Mouse (Mus musculus): ENCODE measurements around the gene B4galt5.

DNA sequence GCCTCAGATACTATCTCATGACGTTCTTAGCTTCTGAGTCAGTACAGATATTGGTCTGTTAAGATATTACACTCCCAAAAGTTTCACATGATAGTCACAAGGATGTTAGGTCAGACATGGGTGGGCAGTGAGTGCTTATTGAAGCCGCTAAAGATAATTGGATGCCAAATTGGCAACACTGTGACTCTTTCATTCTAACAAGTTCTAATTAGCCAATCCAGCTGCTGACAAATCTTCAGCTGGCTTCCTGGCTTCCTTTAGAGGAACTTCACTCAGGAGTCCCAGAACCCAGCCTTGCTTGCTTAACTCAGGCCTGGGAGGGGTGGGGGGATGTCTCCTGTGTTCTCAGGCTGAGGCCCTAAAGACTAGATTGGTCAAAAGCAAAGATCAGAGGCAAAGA lies 9.5 kb upstream of the B4galt5 start:
- no peak for TF ChIP-seq SRF (IDR thresholded peaks at IDR 0.05; ENCODE audit: control insufficient read depth, insufficient read length, low read depth)
- no peak for TF ChIP-seq POLR2A (IDR thresholded peaks at IDR 0.05; ENCODE audit: insufficient read length, low read depth)
- no peak for TF ChIP-seq POLR2AphosphoS2 (IDR thresholded peaks at IDR 0.05; ENCODE audit: insufficient read length, low read depth)
- no peak for TF ChIP-seq MAX (IDR thresholded peaks at IDR 0.05; ENCODE audit: low read depth)
- no peak for TF ChIP-seq TCF3 (IDR thresholded peaks at IDR 0.05; ENCODE audit: insufficient read length, low read depth)
- TF ChIP-seq MYOG (IDR thresholded peaks at IDR 0.05; ENCODE audit: control insufficient read depth in 1 of 3, insufficient read depth in 1 of 3, insufficient read length in 2 of 3, low read depth in 2 of 3) = no peak
- TF ChIP-seq MYOD1 (IDR thresholded peaks at IDR 0.05; ENCODE audit: control insufficient read depth in 1 of 3, insufficient read length in 2 of 3, low read depth in 2 of 3) = no peak
- TF ChIP-seq USF1 (IDR thresholded peaks at IDR 0.05; ENCODE audit: low read depth) = no peak
- TF ChIP-seq E2F4 (IDR thresholded peaks at IDR 0.05; ENCODE audit: insufficient read depth) = no peak
- no peak for TF ChIP-seq CEBPB (IDR thresholded peaks at IDR 0.05; ENCODE audit: insufficient read depth, poor library complexity, severe bottlenecking)
- no peak for TF ChIP-seq REST (IDR thresholded peaks at IDR 0.05; ENCODE audit: insufficient read depth, insufficient read length)
- TF ChIP-seq TCF12 (IDR thresholded peaks at IDR 0.05; ENCODE audit: insufficient read depth, poor library complexity, severe bottlenecking) = no peak

Data from myocyte (in vitro differentiated cells).